Mouse (Mus musculus) limb, embryonic 11.5 days (tissue): ENCODE results near the gene Pef1. TPM values are rescaled to one million over a fixed set of nuclear protein-coding genes. Genes with fewer than 3 reads are reported as not detected.

Experiments
- ATAC-seq: fragments of 200-750 bp; cut with Nextera tagmentation; 2 replicates; pipeline ENCODE4 v1.8.0; 2017; ENCODE audit warnings: low read depth; ENCODE audit not compliant: insufficient number of reproducible peaks, low FRiP score, low TSS enrichment
- DNase-seq: peaks from one replicate; pipeline ENCODE4 v3.0.0-alpha.2; 2015; ENCODE audit warnings: low spot score
- H3K27ac ChIP-seq: fragments of 300-500 bp; sonication (generic); replicated peaks from 2 replicates; pipeline ENCODE4 v1.5.1; 2014; ENCODE audit warnings: low read depth, mild to moderate bottlenecking, low read length
- H3K27me3 ChIP-seq: fragments of 300-500 bp; sonication (generic); 2 replicates; pipeline ENCODE4 v1.6.1; 2014; ENCODE audit warnings: mild to moderate bottlenecking, low read length, mixed read lengths; ENCODE audit not compliant: control insufficient read depth, insufficient read depth
- H3K36me3 ChIP-seq: fragments of 300-500 bp; sonication (generic); 2 replicates; pipeline ENCODE4 v1.6.1; 2014; ENCODE audit warnings: mild to moderate bottlenecking, low read length, moderate library complexity, mixed read lengths; ENCODE audit not compliant: control insufficient read depth, insufficient read depth
- H3K4me1 ChIP-seq: fragments of 300-500 bp; sonication (generic); 2 replicates; pipeline ENCODE4 v1.6.1; 2014; ENCODE audit warnings: low read length, mixed read lengths; ENCODE audit not compliant: control insufficient read depth, insufficient read depth
- H3K4me2 ChIP-seq: fragments of 300-500 bp; sonication (generic); 2 replicates; pipeline ENCODE4 v1.6.1; 2014; ENCODE audit warnings: low read depth, mild to moderate bottlenecking, moderate library complexity; ENCODE audit not compliant: severe bottlenecking
- H3K4me3 ChIP-seq: fragments of 300-500 bp; sonication (generic); 2 replicates; pipeline ENCODE4 v1.5.1; 2014; ENCODE audit warnings: low read depth, low read length
- H3K9ac ChIP-seq: fragments of 300-500 bp; sonication (generic); 2 replicates; pipeline ENCODE4 v1.6.1; 2014; ENCODE audit warnings: mild to moderate bottlenecking, low read length
- H3K9me3 ChIP-seq: fragments of 300-500 bp; sonication (generic); 2 replicates; pipeline ENCODE4 v1.6.1; 2016; ENCODE audit warnings: low read length; ENCODE audit not compliant: control insufficient read depth
- WGBS: fragments of 180-500 bp; shearing (Covaris S2); extraction: QIAGEN DNeasy Blood & Tissue Kit; methylation state at CpG from one replicate; pipeline ENCODE4 v1.1.7; 2014; 5-methylcytosine and 5-hydroxymethylcytosine counted together
- polyA plus RNA-seq: library from polyadenylated mRNA; unstranded; fragments of >200 nt; fragmentation: Nextera tagmentation; extraction: Ambion mirVana; gene quantifications from 2 replicates; pipeline ENCODE4 v1.2.1, GENCODE M21; 2014

The Pef1 gene
- polyA plus RNA-seq, 1 experiment from 2014 or later, result 76.5 TPM

DNA sequence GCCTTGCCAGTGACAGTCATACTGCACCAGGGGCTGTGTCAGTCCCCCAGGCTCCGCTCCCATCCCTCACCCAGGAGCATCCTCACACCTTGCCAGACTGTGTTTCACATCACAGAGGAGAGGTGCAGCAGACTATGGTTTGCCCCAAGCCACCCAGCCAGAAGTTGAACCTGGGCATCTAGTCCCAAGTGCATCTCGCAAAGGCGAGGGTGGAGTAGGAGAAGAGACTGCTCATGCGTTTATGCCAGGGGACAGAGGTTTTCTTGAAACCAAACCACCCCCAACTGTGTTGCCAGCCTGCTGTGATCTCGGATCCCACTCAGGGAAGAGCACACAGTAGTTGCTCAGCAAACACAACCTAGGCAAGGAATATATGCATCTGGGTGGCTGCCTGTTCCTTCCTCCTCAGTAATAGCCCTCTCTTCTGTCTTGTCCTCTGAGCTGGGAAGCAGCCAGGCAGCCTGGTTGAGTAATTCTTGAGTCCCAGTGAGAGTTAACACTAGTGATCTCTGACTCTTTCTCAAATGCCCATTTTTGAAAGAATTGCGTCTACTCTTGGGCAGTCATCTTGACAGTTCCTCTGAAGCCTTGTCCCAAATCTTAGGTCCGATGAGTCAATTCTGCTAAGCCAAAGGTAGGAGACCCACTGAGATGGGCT, 29.2 kb downstream of the Pef1 start:
- no peak overlapping the region for H3K27ac ChIP-seq
- H3K4me1 ChIP-seq, result no peaks in the 10 kb centered on the region
- 0 out of 2 replicates have a peak, but pooled peaks cover 2% of the 10 kb centered on the region for H3K27me3 ChIP-seq
- H3K4me2 ChIP-seq, result no peak overlapping the region
- no peak for ATAC-seq
- H3K4me3 ChIP-seq, result no peak overlapping the region
- WGBS, result 86% methylated on average over 7 of the region's 7 CpGs
- peaks cover 2% of the 10 kb centered on the region; the same call in 1 of the 2 replicates for H3K36me3 ChIP-seq
- DNase-seq, result no peak
- no peak overlapping the region for H3K9ac ChIP-seq
- no peaks in the 10 kb centered on the region for H3K9me3 ChIP-seq

DNA sequence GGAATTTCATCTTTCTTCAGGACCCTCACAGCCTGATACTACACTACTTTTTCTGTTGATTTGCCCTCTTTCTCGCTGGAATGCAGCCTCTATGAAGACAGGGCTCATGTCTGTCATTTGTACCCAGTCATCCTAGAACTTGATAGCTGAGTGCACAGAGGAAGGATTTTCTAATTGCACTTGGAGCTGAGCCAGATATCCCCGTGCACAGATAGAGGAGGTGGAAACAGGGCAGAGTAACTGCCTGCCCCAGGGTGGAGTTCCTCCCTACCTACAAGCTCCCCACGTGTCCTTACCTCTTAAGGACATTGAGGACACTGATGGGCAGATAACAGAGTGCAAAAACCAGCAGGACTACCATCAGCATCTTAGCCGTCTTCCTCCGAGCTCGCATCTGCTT, 31.0 kb downstream of the Pef1 start:
- peaks cover 14% of the 10 kb centered on the region for H3K27me3 ChIP-seq
- no peaks in the 10 kb centered on the region for H3K9me3 ChIP-seq
- no peaks in the 10 kb centered on the region for H3K36me3 ChIP-seq
- WGBS, result 66% methylated on average over 6 of the region's 6 CpGs
- no peak overlapping the region for H3K9ac ChIP-seq
- no peak overlapping the region for H3K4me2 ChIP-seq
- H3K4me1 ChIP-seq, result no peaks in the 10 kb centered on the region
- ATAC-seq (no peak), DNase-seq (no peak)
- no peak overlapping the region for H3K4me3 ChIP-seq
- no peak overlapping the region for H3K27ac ChIP-seq

DNA sequence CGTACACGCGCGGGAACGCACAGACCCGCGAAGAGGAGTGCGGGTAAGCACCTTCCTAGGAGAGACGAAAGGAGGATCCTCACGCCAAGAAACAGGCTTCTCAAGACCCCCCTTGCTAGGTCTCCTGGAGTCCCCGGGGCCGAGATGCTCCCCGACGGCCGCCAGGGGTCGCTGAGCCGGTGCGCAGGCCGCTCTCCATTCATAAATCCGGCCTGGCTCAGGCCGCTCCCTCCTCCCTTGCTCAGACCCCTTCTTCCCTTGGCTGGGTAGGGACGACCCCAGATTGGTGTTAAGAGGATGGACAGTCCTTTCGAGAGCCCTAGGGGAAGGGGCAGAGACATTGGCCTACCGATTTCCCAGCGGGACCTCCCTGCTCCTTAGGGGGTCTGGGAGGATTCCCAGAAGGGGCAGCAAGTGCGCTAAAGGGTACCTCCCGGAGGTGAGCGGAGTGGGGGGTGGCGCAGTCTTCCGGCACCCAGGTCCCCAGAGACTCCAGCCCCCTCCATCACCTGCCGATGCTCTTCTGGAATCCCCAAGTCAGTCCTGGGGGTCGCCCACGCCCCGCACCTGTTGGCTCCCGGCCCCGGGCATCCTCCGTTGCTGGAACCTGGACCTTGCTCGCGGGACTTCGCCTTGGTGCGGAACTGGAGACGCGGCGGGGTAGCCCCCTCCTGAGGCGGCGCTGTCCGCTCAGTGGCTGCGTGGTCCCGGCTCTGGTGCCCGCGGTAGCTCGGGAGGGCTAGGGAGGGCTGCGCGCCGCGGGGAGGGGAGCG, 36.3 kb downstream of the Pef1 start:
- Histone ChIP-seq H3K4me3 (peak overlapping the region; percentile 31), H3K9me3 (no peaks in the 10 kb centered on the region), H3K9ac (peak overlapping the region; percentile 7; the same call in 1 of the 2 replicates), H3K27ac (no peak overlapping the region), H3K36me3 (no peaks in the 10 kb centered on the region), H3K4me2 (peak overlapping the region; percentile 69), H3K4me1 (peaks cover 7% of the 10 kb centered on the region), H3K27me3 (peaks cover 41% of the 10 kb centered on the region)
- ATAC-seq (peak; percentile 51), DNase-seq (peak; percentile 91)
- WGBS, result 1% methylated on average over 54 of the region's 57 CpGs

DNA sequence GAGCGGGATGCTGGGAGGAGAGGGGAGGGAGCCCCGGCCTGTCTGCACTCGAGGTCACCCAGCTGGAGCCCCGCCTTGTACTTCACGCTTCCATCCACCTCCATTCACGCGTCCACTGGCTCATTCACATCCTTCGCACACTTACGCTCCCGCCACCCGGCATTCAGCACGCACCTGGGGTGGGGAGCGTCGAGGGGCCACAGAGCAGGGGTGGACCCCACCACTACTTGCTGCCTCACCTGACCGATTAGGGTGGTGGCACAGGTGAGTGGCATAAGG, 36.8 kb downstream of the Pef1 start, which contains the start of gene Hcrtr1:
Gene Hcrtr1 (minus strand): TSS at position 146 of the 279 bp plus-strand sequence.
- Histone ChIP-seq H3K9ac (peak within 1 kb of the TSS; percentile 7; the same call in 1 of the 2 replicates), H3K4me1 (peaks cover 7% of the 10 kb centered on the region), H3K9me3 (no peaks in the 10 kb centered on the region), H3K4me3 (peak within 1 kb of the TSS; percentile 31), H3K27ac (no peak within 1 kb of the TSS), H3K36me3 (no peaks in the 10 kb centered on the region), H3K27me3 (peaks cover 41% of the 10 kb centered on the region), H3K4me2 (peak within 1 kb of the TSS; percentile 69)
- ATAC-seq, result no peak
- WGBS, result 1% methylated on average over 15 of the region's 15 CpGs
- no peak for DNase-seq

DNA sequence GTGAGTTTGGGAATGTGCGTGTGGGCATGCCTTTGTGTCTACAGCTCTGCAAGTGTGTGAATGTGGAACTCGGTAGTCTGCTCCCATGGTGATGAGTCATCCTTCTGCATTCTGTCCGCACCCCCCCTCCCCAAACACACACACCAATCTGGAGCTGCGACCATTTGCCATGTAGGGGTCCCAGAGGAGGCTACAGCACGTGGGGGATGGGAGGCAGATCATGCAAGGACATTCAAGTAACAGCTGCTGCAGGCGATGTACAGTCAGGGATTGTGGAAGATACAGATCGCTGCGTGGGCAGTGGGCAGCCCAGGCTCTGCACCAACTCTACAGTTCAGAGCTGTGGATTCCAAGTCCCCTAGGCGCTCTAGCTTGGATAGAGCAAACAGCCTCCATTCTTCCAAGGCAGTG, 38.6 kb downstream of the Pef1 start:
- WGBS, result 70% methylated on average over 9 of the region's 9 CpGs
- no peak overlapping the region for H3K27ac ChIP-seq
- peaks cover 7% of the 10 kb centered on the region for H3K4me1 ChIP-seq
- no peak overlapping the region for H3K4me2 ChIP-seq
- H3K4me3 ChIP-seq, result no peak overlapping the region
- DNase-seq (no peak), ATAC-seq (no peak)
- no peaks in the 10 kb centered on the region for H3K9me3 ChIP-seq
- no peak overlapping the region for H3K9ac ChIP-seq
- H3K36me3 ChIP-seq, result no peaks in the 10 kb centered on the region
- peaks cover 41% of the 10 kb centered on the region for H3K27me3 ChIP-seq

DNA sequence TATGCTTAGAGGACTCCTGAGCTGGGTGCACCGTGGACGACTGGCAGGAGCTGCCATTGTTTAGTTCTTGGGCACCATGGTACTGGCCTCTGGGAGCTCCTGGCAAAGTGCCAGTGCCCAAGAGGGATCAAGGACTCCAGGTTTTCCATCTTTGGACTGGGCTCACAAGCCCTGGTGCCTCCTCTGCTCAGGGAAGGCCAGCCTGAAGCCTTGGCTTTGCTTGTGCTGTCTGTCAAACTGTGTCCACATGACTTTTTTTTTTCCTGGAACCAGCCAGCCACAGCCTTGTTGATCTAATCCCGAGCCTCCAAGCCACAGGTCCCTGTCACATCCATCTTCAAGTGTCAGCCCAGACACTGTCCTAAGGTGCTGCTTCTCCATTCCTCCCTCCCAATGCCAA, 39.4 kb downstream of the Pef1 start:
- peaks cover 39% of the 10 kb centered on the region for H3K27me3 ChIP-seq

DNA sequence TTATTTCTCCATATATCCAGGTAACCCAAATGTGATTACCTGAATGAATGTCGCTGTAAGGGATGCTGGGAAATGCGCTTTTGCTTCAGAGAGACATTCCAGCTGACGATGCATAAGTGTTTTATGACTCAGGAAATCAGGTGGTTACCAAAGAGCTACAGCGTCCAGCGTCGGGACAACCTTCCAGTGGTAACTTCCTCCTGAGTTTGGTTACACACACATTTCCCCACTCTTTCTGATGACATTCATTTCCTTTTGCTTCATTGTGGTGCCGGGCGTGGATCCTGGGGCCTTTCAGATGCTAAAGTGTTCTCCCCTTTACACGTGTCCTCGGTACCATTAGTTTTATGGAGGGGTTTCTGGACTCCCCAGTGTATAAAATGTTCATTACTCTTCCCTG, 46.0 kb downstream of the Pef1 start:
- WGBS, result 73% methylated on average over 10 of the region's 10 CpGs
- ATAC-seq (no peak), DNase-seq (no peak)
- Histone ChIP-seq H3K36me3 (no peaks in the 10 kb centered on the region), H3K4me3 (no peak overlapping the region), H3K27me3 (no peaks in the 10 kb centered on the region), H3K4me1 (no peaks in the 10 kb centered on the region), H3K9ac (no peak overlapping the region), H3K9me3 (no peaks in the 10 kb centered on the region), H3K27ac (no peak overlapping the region), H3K4me2 (no peak overlapping the region)

More for the DNA sequence above, 39.4 kb downstream of the Pef1 start:
- no peak overlapping the region for H3K27ac ChIP-seq
- DNase-seq (no peak), ATAC-seq (no peak)
- WGBS, result 72% methylated on average over 3 of the region's 3 CpGs
- no peaks in the 10 kb centered on the region for H3K36me3 ChIP-seq
- H3K9me3 ChIP-seq, result no peaks in the 10 kb centered on the region
- H3K4me2 ChIP-seq, result no peak overlapping the region
- no peak overlapping the region for H3K9ac ChIP-seq
- H3K4me3 ChIP-seq, result no peak overlapping the region
- H3K4me1 ChIP-seq, result peaks cover 7% of the 10 kb centered on the region

DNA sequence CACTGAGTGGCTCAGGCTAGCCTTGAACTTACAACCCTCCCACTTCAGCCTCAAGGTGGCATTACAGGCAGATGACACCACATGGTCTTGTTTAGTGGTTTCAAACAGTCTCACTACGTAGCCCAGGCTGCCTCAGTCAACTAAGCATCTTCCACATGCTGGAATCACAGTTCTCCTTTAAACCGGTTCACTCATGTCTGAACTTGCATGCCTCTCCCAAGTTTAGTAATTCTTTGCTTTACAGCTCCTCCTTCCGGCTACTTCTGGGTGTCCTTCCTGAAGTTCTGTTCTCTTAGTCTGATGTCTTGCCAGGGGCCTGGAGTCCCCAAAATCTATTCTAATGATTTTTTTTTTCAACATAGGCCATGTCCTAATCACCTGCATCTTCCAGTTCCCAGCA, 51.9 kb downstream of the Pef1 start:
- WGBS, result 66% methylated on average over 3 of the region's 3 CpGs
- H3K4me1 ChIP-seq, result no peaks in the 10 kb centered on the region
- no peak overlapping the region for H3K9ac ChIP-seq
- H3K4me3 ChIP-seq, result no peak overlapping the region
- H3K27me3 ChIP-seq, result no peaks in the 10 kb centered on the region
- no peak overlapping the region for H3K4me2 ChIP-seq
- H3K36me3 ChIP-seq, result no peaks in the 10 kb centered on the region
- H3K9me3 ChIP-seq, result no peaks in the 10 kb centered on the region
- no peak for ATAC-seq
- no peak overlapping the region for H3K27ac ChIP-seq
- no peak for DNase-seq
